Mouse (Mus musculus): Measurements from ENCODE around the gene C1qb.

GRCm38 (mm10) chr4:136896461-136896860 is 10.5 kb upstream of the C1qb start:
- no peak for TF ChIP-seq CTCF (IDR thresholded peaks at IDR 0.05)
- no peak for TF ChIP-seq EP300 (IDR thresholded peaks at IDR 0.05)

All from lung, postnatal 0 days (tissue).